ENCODE assay signal across 25 mouse cellular contexts in genomic region chr5:150869954-150870353, GRCm38 (mm10).
A peak's percentile ranks its signal among the peaks of the same experiment; 100 is the strongest.
DNase-seq lines count a peak whose midpoint lies in the region; ATAC-seq and TF ChIP-seq lines count a peak whose summit lies in the region.
"Had no signal": no experiment of that assay in that cellular context is flagged by ENCODE, and none has a peak within 500 bp of the region (broad histone marks: within the 10 kb centered on the region; RNA-seq: fewer than 3 reads in every experiment).

No protein-coding gene starts in this region.

- 0 out of 2 replicates have a peak, but pooled peaks cover under 1% of the 10 kb centered on the region for H3K4me1 ChIP-seq in heart, embryonic 12.5 days (replicated peaks)
- H3K4me1 ChIP-seq in ES-Bruce4 (ENCODE audit: control insufficient read depth, insufficient read depth, low read length): peaks cover 2% of the 10 kb centered on the region
- peaks cover 6% of the 10 kb centered on the region; the same call in 1 of the 2 replicates for H3K4me1 ChIP-seq in small intestine, adult 2 months (ENCODE audit: control insufficient read depth, insufficient read depth, insufficient read length, low read length)
- H3K4me1 ChIP-seq in forebrain, embryonic 15.5 days: no peaks in the 10 kb centered on the region
- no peaks in the 10 kb centered on the region for H3K4me1 ChIP-seq in hindbrain, embryonic 13.5 days (replicated peaks)
- H3K4me1 ChIP-seq: embryonic facial prominence, embryonic 13.5 days; embryonic facial prominence, embryonic 15.5 days; forebrain, embryonic 10.5 days; forebrain, embryonic 12.5 days had no signal

- WGBS in heart, embryonic 12.5 days: 55% methylated on average over 4 of the region's 4 CpGs
- 24% methylated on average over 4 of the region's 4 CpGs for WGBS in small intestine, adult 2 months
- 82% methylated on average over 4 of the region's 4 CpGs for WGBS in forebrain, embryonic 15.5 days
- 73% methylated on average over 4 of the region's 4 CpGs for WGBS in hindbrain, embryonic 13.5 days

- no peak for TF ChIP-seq POLR2A in ES-Bruce4 (IDR thresholded peaks at IDR 0.05; ENCODE audit: insufficient read depth, low read length)
- no peak for TF ChIP-seq POLR2A in small intestine, adult 2 months (IDR thresholded peaks at IDR 0.05; ENCODE audit: low read depth, low read length)

- H3K9me3 ChIP-seq in heart, embryonic 12.5 days (replicated peaks): peaks cover 7% of the 10 kb centered on the region
- peaks cover 3% of the 10 kb centered on the region; the same call in 1 of the 2 replicates for H3K9me3 ChIP-seq in ES-Bruce4 (replicated peaks; ENCODE audit: control insufficient read depth, insufficient read depth, low read length, poor library complexity, severe bottlenecking)
- H3K9me3 ChIP-seq in forebrain, embryonic 15.5 days: no peaks in the 10 kb centered on the region
- H3K9me3 ChIP-seq in hindbrain, embryonic 13.5 days: 0 out of 2 replicates have a peak, but pooled peaks cover 4% of the 10 kb centered on the region
- H3K9me3 ChIP-seq: embryonic facial prominence, embryonic 13.5 days; embryonic facial prominence, embryonic 15.5 days had no signal

- H3K36me3 ChIP-seq in heart, embryonic 12.5 days: no peaks in the 10 kb centered on the region
- no peaks in the 10 kb centered on the region for H3K36me3 ChIP-seq in ES-Bruce4 (ENCODE audit: control insufficient read depth, insufficient read depth, low read length, poor library complexity, severe bottlenecking)
- H3K36me3 ChIP-seq in small intestine, adult 2 months (ENCODE audit: control insufficient read depth, insufficient read depth, low read length): no peaks in the 10 kb centered on the region
- no peaks in the 10 kb centered on the region for H3K36me3 ChIP-seq in forebrain, embryonic 15.5 days
- no peaks in the 10 kb centered on the region for H3K36me3 ChIP-seq in hindbrain, embryonic 13.5 days
- H3K36me3 ChIP-seq: embryonic facial prominence, embryonic 13.5 days; embryonic facial prominence, embryonic 15.5 days; forebrain, embryonic 10.5 days; forebrain, embryonic 12.5 days had no signal

- peak; percentile 41 for DNase-seq in heart, adult 11 months
- peak; percentile 77 for DNase-seq in R1 (ENCODE audit: low read depth, low spot score)
- no peak for DNase-seq in kidney, postnatal 4 days
- DNase-seq: adrenal gland, adult 2 months; adrenal gland, postnatal 10 days; adrenal gland, postnatal 25 days; B cell, adult 2 months; cerebellum, adult 11 months; cerebellum, adult 18-20 months; cerebellum, adult 8-10 months; cerebellum, adult 9-11 months; cerebellum, postnatal 14 days; cerebellum, postnatal 36 days; embryo, embryonic 11 days had no signal

- TF ChIP-seq CTCF in ES-Bruce4 (IDR thresholded peaks at IDR 0.05; ENCODE audit: low read depth, low read length): no peak
- no peak for TF ChIP-seq CTCF in small intestine, adult 2 months (IDR thresholded peaks at IDR 0.05; ENCODE audit: extremely low read depth, insufficient read length, insufficient replicate concordance, low read depth, low read length)

- ATAC-seq in heart, embryonic 12.5 days (ENCODE audit: insufficient number of reproducible peaks, low FRiP score): no peak
- ATAC-seq in forebrain, embryonic 15.5 days (replicated peaks): no peak
- no peak for ATAC-seq in hindbrain, embryonic 13.5 days (ENCODE audit: low FRiP score)
- ATAC-seq: forebrain, embryonic 14.5 days had no signal

- H3K27me3 ChIP-seq in heart, embryonic 12.5 days (replicated peaks): no peaks in the 10 kb centered on the region
- no peaks in the 10 kb centered on the region for H3K27me3 ChIP-seq in ES-Bruce4 (ENCODE audit: control insufficient read depth, insufficient read depth, low read length, poor library complexity, severe bottlenecking)
- H3K27me3 ChIP-seq in small intestine, adult 2 months (ENCODE audit: control insufficient read depth, insufficient read depth, low read length): no peaks in the 10 kb centered on the region
- no peaks in the 10 kb centered on the region for H3K27me3 ChIP-seq in forebrain, embryonic 15.5 days
- no peaks in the 10 kb centered on the region for H3K27me3 ChIP-seq in hindbrain, embryonic 13.5 days
- H3K27me3 ChIP-seq: embryonic facial prominence, embryonic 13.5 days; embryonic facial prominence, embryonic 15.5 days; forebrain, embryonic 12.5 days had no signal

- peak; percentile 70; the same call in 1 of the 2 replicates for TF ChIP-seq EP300 in ES-Bruce4 (IDR thresholded peaks at IDR 0.05; ENCODE audit: insufficient read depth, low read depth, low read length)

- H3K4me2 ChIP-seq in heart, embryonic 12.5 days: no peak overlapping the region
- no peak overlapping the region for H3K4me2 ChIP-seq in forebrain, embryonic 15.5 days (replicated peaks)
- H3K4me2 ChIP-seq in hindbrain, embryonic 13.5 days: no peak overlapping the region
- H3K4me2 ChIP-seq: embryonic facial prominence, embryonic 13.5 days; embryonic facial prominence, embryonic 15.5 days; forebrain, embryonic 12.5 days had no signal

- no peak overlapping the region for H3K9ac ChIP-seq in heart, embryonic 12.5 days
- no peak overlapping the region for H3K9ac ChIP-seq in ES-Bruce4 (ENCODE audit: low read depth, poor library complexity, severe bottlenecking)
- H3K9ac ChIP-seq in forebrain, embryonic 15.5 days (replicated peaks): no peak overlapping the region
- H3K9ac ChIP-seq in hindbrain, embryonic 13.5 days: no peak overlapping the region
- H3K9ac ChIP-seq: embryonic facial prominence, embryonic 13.5 days; embryonic facial prominence, embryonic 15.5 days; forebrain, embryonic 12.5 days had no signal

- H3K27ac ChIP-seq in heart, embryonic 12.5 days (ENCODE audit: poor library complexity, severe bottlenecking): no peak overlapping the region
- H3K27ac ChIP-seq in ES-Bruce4 (ENCODE audit: insufficient read depth, low read length): no peak overlapping the region
- peak overlapping the region; percentile 36; the same call in 1 of the 2 replicates for H3K27ac ChIP-seq in small intestine, adult 2 months (ENCODE audit: insufficient read depth, low read depth, low read length)
- H3K27ac ChIP-seq in forebrain, embryonic 15.5 days (replicated peaks): no peak overlapping the region
- H3K27ac ChIP-seq in hindbrain, embryonic 13.5 days: no peak overlapping the region
- H3K27ac ChIP-seq: embryonic facial prominence, embryonic 13.5 days; embryonic facial prominence, embryonic 15.5 days; forebrain, embryonic 10.5 days; forebrain, embryonic 12.5 days had no signal

- no peak overlapping the region for H3K4me3 ChIP-seq in heart, embryonic 12.5 days
- no peak overlapping the region for H3K4me3 ChIP-seq in ES-Bruce4 (ENCODE audit: low read depth, low read length)
- H3K4me3 ChIP-seq in small intestine, adult 2 months (ENCODE audit: low read depth, low read length): no peak overlapping the region
- no peak overlapping the region for H3K4me3 ChIP-seq in forebrain, embryonic 15.5 days
- H3K4me3 ChIP-seq in hindbrain, embryonic 13.5 days: no peak overlapping the region
- H3K4me3 ChIP-seq: embryonic facial prominence, embryonic 13.5 days; embryonic facial prominence, embryonic 15.5 days; erythroblast, embryonic 14.5 days; forebrain, embryonic 10.5 days; forebrain, embryonic 12.5 days had no signal

Comparison
In these comparisons a context has a peak if more than half of its experiments do, and no peak if none do; other contexts are left out.
1. DNase-seq: peak in heart, adult 11 months (single experiment) and R1 (single experiment); none in kidney, postnatal 4 days (0 of 2).